Mouse (Mus musculus) E14TG2a.4 (cell line): ENCODE measurements around the gene Cux1.

Source experiments
- H3K27me3 ChIP-seq: 2 replicates; pipeline ENCODE4 v1.6.1; 2014; ENCODE audit warnings: low read length, control low read depth; ENCODE audit not compliant: insufficient read depth
- H3K36me3 ChIP-seq: 2 replicates; pipeline ENCODE4 v1.6.1; 2014; ENCODE audit warnings: low read length, control low read depth; ENCODE audit not compliant: insufficient read depth
- H3K4me1 ChIP-seq: replicated peaks from 2 replicates; pipeline ENCODE4 v1.6.1; 2014; ENCODE audit warnings: low read depth, low read length, control low read depth
- H3K4me3 ChIP-seq: replicated peaks from 2 replicates; pipeline ENCODE4 v1.5.1; 2014; ENCODE audit warnings: mild to moderate bottlenecking, low read length
- H3K9me3 ChIP-seq: 2 replicates; pipeline ENCODE4 v1.6.1; 2014; ENCODE audit warnings: low read length, control low read depth
- CTCF ChIP-seq: conservative IDR thresholded peaks from 2 replicates; pipeline ENCODE4 v1.5.1; 2014; ENCODE audit warnings: low read length
- NANOG ChIP-seq: IDR thresholded peaks from 2 replicates; pipeline ENCODE4 v1.6.1; 2014; ENCODE audit warnings: borderline replicate concordance, low read length, mixed read lengths
- POU5F1 ChIP-seq: IDR thresholded peaks from 2 replicates; pipeline ENCODE4 v1.6.1; 2014; ENCODE audit warnings: low read length, borderline replicate concordance

Gene Cux1

GRCm38 (mm10) chr5:136355583-136356126 is 211.6 kb downstream of the Cux1 start:
- Histone ChIP-seq H3K9me3 (no peaks in the 10 kb centered on the region), H3K27me3 (no peaks in the 10 kb centered on the region), H3K36me3 (peaks cover 56% of the 10 kb centered on the region), H3K4me1 (no peaks in the 10 kb centered on the region), H3K4me3 (no peak overlapping the region)
- TF ChIP-seq CTCF: no peak
- TF ChIP-seq POU5F1: no peak

GRCm38 (mm10) chr5:136354729-136355128 is 212.6 kb downstream of the Cux1 start:
- no peaks in the 10 kb centered on the region for H3K9me3 ChIP-seq
- H3K27me3 ChIP-seq: no peaks in the 10 kb centered on the region
- H3K4me1 ChIP-seq: no peaks in the 10 kb centered on the region
- peaks cover 47% of the 10 kb centered on the region for H3K36me3 ChIP-seq
- no peak for TF ChIP-seq CTCF
- H3K4me3 ChIP-seq: no peak overlapping the region

- Histone ChIP-seq H3K27me3 (no peaks in the 10 kb centered on the region), H3K4me3 (no peak overlapping the region), H3K36me3 (peaks cover 39% of the 10 kb centered on the region), H3K4me1 (no peaks in the 10 kb centered on the region), H3K9me3 (no peaks in the 10 kb centered on the region)
- TF ChIP-seq CTCF (no peak), NANOG (no peak), POU5F1 (no peak)
Observed at GRCm38 (mm10) chr5:136353114-136353513, 214.2 kb downstream of the Cux1 start.

- H3K36me3 ChIP-seq: peaks cover 37% of the 10 kb centered on the region
- H3K4me1 ChIP-seq: no peaks in the 10 kb centered on the region
- no peak for TF ChIP-seq POU5F1
- no peak for TF ChIP-seq CTCF
- no peak for TF ChIP-seq NANOG
- no peaks in the 10 kb centered on the region for H3K9me3 ChIP-seq
- H3K27me3 ChIP-seq: no peaks in the 10 kb centered on the region
- H3K4me3 ChIP-seq: no peak overlapping the region
Observed at GRCm38 (mm10) chr5:136343156-136343890, 224.0 kb downstream of the Cux1 start.

- H3K36me3 ChIP-seq: peaks cover 65% of the 10 kb centered on the region
- no peaks in the 10 kb centered on the region for H3K9me3 ChIP-seq
- peaks cover 3% of the 10 kb centered on the region; the same call in 1 of the 2 replicates for H3K4me1 ChIP-seq
- no peaks in the 10 kb centered on the region for H3K27me3 ChIP-seq
- no peak overlapping the region for H3K4me3 ChIP-seq
- no peak for TF ChIP-seq POU5F1
- no peak for TF ChIP-seq NANOG
- TF ChIP-seq CTCF: no peak
Observed at GRCm38 (mm10) chr5:136336798-136337527, 230.3 kb downstream of the Cux1 start.

- TF ChIP-seq CTCF (no peak), NANOG (no peak), POU5F1 (no peak)
- Histone ChIP-seq H3K36me3 (peaks cover 66% of the 10 kb centered on the region), H3K4me3 (no peak overlapping the region), H3K9me3 (no peaks in the 10 kb centered on the region), H3K4me1 (peaks cover 3% of the 10 kb centered on the region; the same call in 1 of the 2 replicates), H3K27me3 (no peaks in the 10 kb centered on the region)
Observed at GRCm38 (mm10) chr5:136335681-136336080, 231.6 kb downstream of the Cux1 start.

GRCm38 (mm10) chr5:136334780-136335179 is 232.5 kb downstream of the Cux1 start:
- Histone ChIP-seq H3K9me3 (no peaks in the 10 kb centered on the region), H3K4me1 (peaks cover 3% of the 10 kb centered on the region; the same call in 1 of the 2 replicates), H3K27me3 (no peaks in the 10 kb centered on the region), H3K4me3 (no peak overlapping the region), H3K36me3 (peaks cover 67% of the 10 kb centered on the region)
- no peak for TF ChIP-seq CTCF
- no peak for TF ChIP-seq NANOG
- TF ChIP-seq POU5F1: no peak

- peaks cover 62% of the 10 kb centered on the region for H3K36me3 ChIP-seq
- peaks cover 3% of the 10 kb centered on the region; the same call in 1 of the 2 replicates for H3K4me1 ChIP-seq
- no peaks in the 10 kb centered on the region for H3K27me3 ChIP-seq
- no peaks in the 10 kb centered on the region for H3K9me3 ChIP-seq
- no peak overlapping the region for H3K4me3 ChIP-seq
- no peak for TF ChIP-seq NANOG
- no peak for TF ChIP-seq POU5F1
- TF ChIP-seq CTCF: no peak
Observed at GRCm38 (mm10) chr5:136334051-136334450, 233.2 kb downstream of the Cux1 start.
